In genomic region chr14:8080718-8081117, GRCm38 (mm10) we compare ENCODE assay signal across 7 mouse cellular contexts. TPM values are rescaled to one million over a fixed set of nuclear protein-coding genes. Genes with fewer than 3 reads are reported as not detected.
DNase-seq lines count a peak whose midpoint lies in the region; ATAC-seq and TF ChIP-seq lines count a peak whose summit lies in the region.

No protein-coding gene starts in this region.

- H3K9ac ChIP-seq in hindbrain, embryonic 11.5 days (ENCODE audit: low read depth, low read length): peak overlapping the region; percentile 64
- H3K9ac ChIP-seq in liver, embryonic 15.5 days: peak overlapping the region; percentile 78
- H3K9ac ChIP-seq in neural tube, embryonic 13.5 days: peak overlapping the region; percentile 82

- ATAC-seq in hindbrain, embryonic 11.5 days (ENCODE audit: low FRiP score): peak; percentile 62
- ATAC-seq in liver, embryonic 15.5 days (ENCODE audit: insufficient read depth): peak; percentile 44
- peak; percentile 62 for ATAC-seq in neural tube, embryonic 13.5 days (ENCODE audit: low read depth)

- peak overlapping the region; percentile 60 for H3K4me3 ChIP-seq in cortical plate, adult 2 months (ENCODE audit: insufficient read depth, low read length)
- peak overlapping the region; percentile 68 for H3K4me3 ChIP-seq in hindbrain, embryonic 11.5 days (ENCODE audit: low read depth, low read length)
- H3K4me3 ChIP-seq in liver, embryonic 15.5 days (replicated peaks): peak overlapping the region; percentile 87
- H3K4me3 ChIP-seq in neural tube, embryonic 13.5 days: peak overlapping the region; percentile 74

- DNase-seq in thymus, postnatal 25 days: peak; percentile 22
- no peak for DNase-seq in thymus, postnatal 0 days (ENCODE audit: low spot score)
- DNase-seq in hindbrain, embryonic 11.5 days (ENCODE audit: low spot score): no peak
- no peak for DNase-seq in left cerebral cortex, adult 18-20 months (ENCODE audit: low spot score in 2 of 2)

- peak overlapping the region; percentile 42 for H3K4me2 ChIP-seq in hindbrain, embryonic 11.5 days (replicated peaks; ENCODE audit: low read depth, low read length)
- H3K4me2 ChIP-seq in liver, embryonic 15.5 days: peak overlapping the region; percentile 94
- H3K4me2 ChIP-seq in neural tube, embryonic 13.5 days: peak overlapping the region; percentile 74

- TF ChIP-seq POLR2A in cortical plate, adult 2 months (IDR thresholded peaks at IDR 0.05; ENCODE audit: extremely low read depth, insufficient read depth, low read length): no peak

- no peaks in the 10 kb centered on the region for H3K36me3 ChIP-seq in hindbrain, embryonic 11.5 days (ENCODE audit: control insufficient read depth, insufficient read depth, low read length)
- peaks cover 21% of the 10 kb centered on the region for H3K36me3 ChIP-seq in liver, embryonic 15.5 days (replicated peaks)
- H3K36me3 ChIP-seq in neural tube, embryonic 13.5 days: peaks cover 19% of the 10 kb centered on the region

- H3K4me1 ChIP-seq in cortical plate, adult 2 months (ENCODE audit: control insufficient read depth, insufficient read depth, low read length): no peaks in the 10 kb centered on the region; the same call in 1 of the 2 replicates
- 0 out of 2 replicates have a peak, but pooled peaks cover 2% of the 10 kb centered on the region for H3K4me1 ChIP-seq in hindbrain, embryonic 11.5 days (replicated peaks; ENCODE audit: control insufficient read depth, insufficient read depth, low read length)
- H3K4me1 ChIP-seq in liver, embryonic 15.5 days (replicated peaks): peaks cover 29% of the 10 kb centered on the region
- H3K4me1 ChIP-seq in neural tube, embryonic 13.5 days (replicated peaks): peaks cover 16% of the 10 kb centered on the region

- WGBS in hindbrain, embryonic 11.5 days: 4% methylated on average over 11 of the region's 11 CpGs
- whole genome bisulfite sequencing in liver, embryonic 15.5 days (ENCODE audit: insufficient replicate concordance): 1% methylated on average over 11 of the region's 11 CpGs
- WGBS in neural tube, embryonic 13.5 days: 5% methylated on average over 11 of the region's 11 CpGs

- peak overlapping the region; percentile 80 for H3K27ac ChIP-seq in cortical plate, adult 2 months (ENCODE audit: insufficient read depth, low read length)
- H3K27ac ChIP-seq in hindbrain, embryonic 11.5 days (ENCODE audit: low read depth, low read length): peak overlapping the region; percentile 82; the same call in 1 of the 2 replicates
- H3K27ac ChIP-seq in liver, embryonic 15.5 days (replicated peaks): peak overlapping the region; percentile 93
- H3K27ac ChIP-seq in neural tube, embryonic 13.5 days (replicated peaks): peak overlapping the region; percentile 94

- no peak for TF ChIP-seq CTCF in cortical plate, adult 2 months (IDR thresholded peaks at IDR 0.05; ENCODE audit: extremely low read depth, insufficient read depth, low read length)

- no peaks in the 10 kb centered on the region for H3K9me3 ChIP-seq in hindbrain, embryonic 11.5 days (ENCODE audit: control insufficient read depth, low read length)
- H3K9me3 ChIP-seq in liver, embryonic 15.5 days (replicated peaks): no peaks in the 10 kb centered on the region
- H3K9me3 ChIP-seq in neural tube, embryonic 13.5 days: no peaks in the 10 kb centered on the region

- H3K27me3 ChIP-seq in hindbrain, embryonic 11.5 days (ENCODE audit: control insufficient read depth, insufficient read depth, low read length): no peaks in the 10 kb centered on the region
- no peaks in the 10 kb centered on the region for H3K27me3 ChIP-seq in liver, embryonic 15.5 days
- H3K27me3 ChIP-seq in neural tube, embryonic 13.5 days: no peaks in the 10 kb centered on the region

RNA-seq across cellular contexts. Expression of gene Rpp14, which starts 0.6 kb away (rescaled TPM):
- polyA plus RNA-seq in thymus, postnatal 0 days (2015; fragmentation: Nextera tagmentation; extraction: Ambion mirVana): 64.3 and 71.9 TPM in 2 replicates
- polyA plus RNA-seq in cortical plate, adult 2 months (2012; rRNA removed): 30.9 and 32.3 TPM in 2 replicates
- 56.9 and 61.0 TPM in 2 replicates for polyA plus RNA-seq in hindbrain, embryonic 11.5 days (2014; fragmentation: Nextera tagmentation; extraction: Ambion mirVana)
- polyA plus RNA-seq in liver, embryonic 15.5 days (2015; fragmentation: Nextera tagmentation; extraction: Ambion mirVana): 19.9 and 22.0 TPM in 2 replicates
- 50.0 and 58.1 TPM in 2 replicates for polyA plus RNA-seq in neural tube, embryonic 13.5 days (2015; fragmentation: Nextera tagmentation; extraction: Ambion mirVana)
- total RNA-seq in left cerebral cortex, adult 18-20 months (2021): 10 to 100 TPM; 28.1 to 28.9 TPM

RNA-seq across cellular contexts. Expression of gene Pxk, which starts 17.3 kb away (rescaled TPM):
- polyA plus RNA-seq in thymus, postnatal 0 days (2015; fragmentation: Nextera tagmentation; extraction: Ambion mirVana): 30.9 and 31.9 TPM in 2 replicates
- 39.4 and 41.6 TPM in 2 replicates for polyA plus RNA-seq in cortical plate, adult 2 months (2012; rRNA removed)
- 32.4 and 36.4 TPM in 2 replicates for polyA plus RNA-seq in hindbrain, embryonic 11.5 days (2014; fragmentation: Nextera tagmentation; extraction: Ambion mirVana)
- polyA plus RNA-seq in liver, embryonic 15.5 days (2015; fragmentation: Nextera tagmentation; extraction: Ambion mirVana): 11.3 and 12.1 TPM in 2 replicates
- 64.3 and 67.8 TPM in 2 replicates for polyA plus RNA-seq in neural tube, embryonic 13.5 days (2015; fragmentation: Nextera tagmentation; extraction: Ambion mirVana)
- total RNA-seq in left cerebral cortex, adult 18-20 months (2021): 10 to 100 TPM; 36.7 to 37.9 TPM

Comparison
In these comparisons a context has a peak if more than half of its experiments do, and no peak if none do; other contexts are left out.
1. H3K4me2 ChIP-seq: peak in every context shown above with its lines; median percentile 94 in liver, embryonic 15.5 days; 74 in neural tube, embryonic 13.5 days; 42 in hindbrain, embryonic 11.5 days.